Mouse (Mus musculus) cerebellum, adult 2 months (tissue): ENCODE measurements around the gene Plpp3.

ENCODE experiments used
- CTCF ChIP-seq: fragments of 200-500 bp; IDR thresholded peaks from 2 replicates; pipeline ENCODE4 v1.5.1; 2011; ENCODE audit warnings: low read depth, mild to moderate bottlenecking, control low read depth, low read length, moderate library complexity, borderline replicate concordance; ENCODE audit not compliant: insufficient read depth
- POLR2A ChIP-seq: fragments of 200-500 bp; IDR thresholded peaks from 2 replicates; pipeline ENCODE4 v1.6.1; 2011; ENCODE audit warnings: low read length, control low read depth, borderline replicate concordance; ENCODE audit not compliant: insufficient read depth

DNA sequence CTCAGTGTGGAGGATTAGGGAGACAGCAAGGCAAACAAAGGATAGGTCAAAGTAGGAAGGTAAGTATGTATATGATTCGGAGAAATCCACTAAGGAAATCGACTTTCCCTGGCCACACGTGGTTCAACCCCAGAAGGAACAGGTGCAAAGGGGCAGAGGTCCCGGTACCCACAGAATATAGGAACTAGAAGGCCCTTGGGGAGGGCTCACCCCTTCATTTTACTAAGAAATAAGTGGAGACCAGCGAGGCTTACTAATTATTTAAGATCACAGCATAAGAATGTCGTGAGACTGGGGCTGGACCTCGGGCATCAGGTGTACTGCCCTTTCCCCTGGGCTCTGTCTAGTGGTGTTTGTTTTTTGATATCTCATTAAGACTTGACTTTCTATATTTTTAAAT lies 89.2 kb downstream of the Plpp3 start:
- no peak for TF ChIP-seq CTCF
- no peak for TF ChIP-seq POLR2A
